Mouse (Mus musculus) embryonic fibroblast, embryonic 13.5 days (primary cell): ENCODE measurements around the gene Erbb4. TPM values are rescaled to one million over a fixed set of nuclear protein-coding genes. Genes with fewer than 3 reads are reported as not detected.
A peak's percentile ranks its signal among the peaks of the same experiment; 100 is the strongest.

ENCODE experiments used
- H3K27ac ChIP-seq: 2 replicates; pipeline ENCODE4 v1.5.1; 2012; ENCODE audit warnings: low read length, control low read depth, inconsistent platforms; ENCODE audit not compliant: insufficient read depth
- H3K4me1 ChIP-seq: 2 replicates; pipeline ENCODE4 v1.6.1; 2011; ENCODE audit warnings: low read length; ENCODE audit not compliant: control insufficient read depth, insufficient read depth
- H3K4me3 ChIP-seq: 2 replicates; pipeline ENCODE4 v1.5.1; 2011; ENCODE audit warnings: mild to moderate bottlenecking, control low read depth, low read length; ENCODE audit not compliant: insufficient read depth
- CTCF ChIP-seq: IDR thresholded peaks from 2 replicates; pipeline ENCODE4 v1.5.1; 2011; ENCODE audit warnings: mild to moderate bottlenecking, control low read depth, low read length, moderate library complexity, borderline replicate concordance; ENCODE audit not compliant: insufficient read depth
- POLR2A ChIP-seq: IDR thresholded peaks from 2 replicates; pipeline ENCODE4 v1.6.1; 2011; ENCODE audit warnings: low read depth, mild to moderate bottlenecking, control low read depth, low read length, moderate library complexity
- polyA plus RNA-seq: library from polyadenylated mRNA; stranded (reverse); fragments of >200 nt; gene quantifications from 2 replicates; pipeline ENCODE4 v1.2.4, GENCODE M21; 2011; ENCODE audit warnings: low read depth; ENCODE audit not compliant: missing spikeins, insufficient read length

Gene Erbb4
- polyA plus RNA-seq, 1 experiment: 0.26 TPM

DNA sequence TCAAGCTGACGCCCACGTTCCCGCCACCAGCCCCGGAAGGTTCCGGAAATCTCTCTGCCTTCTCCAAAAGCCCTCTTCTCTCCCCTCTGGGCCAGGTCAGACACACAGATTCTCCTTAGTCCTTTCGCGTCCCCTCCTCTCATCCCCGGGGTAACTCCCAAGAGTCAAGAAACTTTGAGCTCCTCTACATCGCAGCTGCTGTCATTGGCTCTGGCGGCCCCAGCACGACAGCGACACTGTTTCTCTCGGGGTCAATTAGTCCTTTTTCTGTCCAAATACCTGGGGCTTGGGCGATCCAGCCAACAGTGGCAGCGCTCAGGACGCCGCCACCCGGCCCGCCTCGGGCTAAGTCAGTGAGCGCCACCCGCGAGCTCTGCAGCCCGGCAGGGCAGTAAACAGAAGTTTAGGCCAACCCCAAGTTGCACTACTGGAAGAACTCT is 1.5 kb downstream of the Erbb4 start:
- H3K4me3 ChIP-seq: peak overlapping the region; percentile 42

DNA sequence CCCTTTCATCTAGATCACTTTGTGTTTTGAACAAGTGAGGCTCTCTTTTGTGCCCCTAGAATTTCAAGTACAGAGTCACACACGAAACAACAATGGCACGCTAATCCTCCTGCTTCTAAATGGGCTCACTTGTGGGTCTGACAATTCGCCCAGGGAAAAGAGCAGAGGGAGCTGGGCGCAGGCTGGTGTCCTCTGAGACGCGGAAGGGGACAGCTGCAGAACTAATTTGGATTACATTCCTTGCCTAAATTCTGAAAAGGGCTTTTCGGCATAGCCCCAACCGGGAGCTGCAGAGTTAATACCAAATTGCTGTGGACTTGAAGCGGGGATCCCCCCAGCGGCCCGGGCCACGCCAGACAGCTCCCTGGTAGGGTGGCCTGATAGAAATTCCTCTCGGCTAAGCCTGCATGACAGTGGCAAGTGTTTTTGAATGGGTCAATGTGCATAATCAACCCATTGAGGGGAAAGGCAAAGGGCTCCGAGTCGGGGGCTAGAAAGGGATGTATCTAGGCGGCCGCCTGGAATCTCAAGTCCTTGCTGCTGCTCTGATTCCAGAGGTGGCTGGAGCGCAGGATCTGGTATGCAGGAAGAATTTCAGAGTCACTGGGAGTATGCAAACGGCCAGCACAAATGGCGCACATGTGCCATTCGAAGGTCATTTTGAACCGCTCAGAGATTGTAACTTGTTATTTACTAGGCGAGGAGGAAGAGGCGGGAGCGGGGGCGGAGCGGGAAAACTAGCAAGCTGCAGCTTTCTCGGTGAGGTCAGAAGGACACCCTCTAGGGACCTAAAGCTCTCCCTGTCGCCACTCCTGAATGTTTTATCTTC is 2.2 kb downstream of the Erbb4 start:
- no peak for TF ChIP-seq POLR2A
- no peak for TF ChIP-seq CTCF
- Histone ChIP-seq H3K27ac (no peak overlapping the region), H3K4me3 (peak overlapping the region; percentile 42), H3K4me1 (peaks cover 3% of the 10 kb centered on the region)

More for the DNA sequence above, 1.5 kb downstream of the Erbb4 start:
- H3K4me1 ChIP-seq: peaks cover 3% of the 10 kb centered on the region
- no peak overlapping the region for H3K27ac ChIP-seq
- TF ChIP-seq POLR2A (no peak), CTCF (no peak)

- H3K4me3 ChIP-seq: no peak overlapping the region
These were observed 2.8 kb downstream of the Erbb4 start for GRCm38 (mm10) chr1:69105096-69105492.

DNA sequence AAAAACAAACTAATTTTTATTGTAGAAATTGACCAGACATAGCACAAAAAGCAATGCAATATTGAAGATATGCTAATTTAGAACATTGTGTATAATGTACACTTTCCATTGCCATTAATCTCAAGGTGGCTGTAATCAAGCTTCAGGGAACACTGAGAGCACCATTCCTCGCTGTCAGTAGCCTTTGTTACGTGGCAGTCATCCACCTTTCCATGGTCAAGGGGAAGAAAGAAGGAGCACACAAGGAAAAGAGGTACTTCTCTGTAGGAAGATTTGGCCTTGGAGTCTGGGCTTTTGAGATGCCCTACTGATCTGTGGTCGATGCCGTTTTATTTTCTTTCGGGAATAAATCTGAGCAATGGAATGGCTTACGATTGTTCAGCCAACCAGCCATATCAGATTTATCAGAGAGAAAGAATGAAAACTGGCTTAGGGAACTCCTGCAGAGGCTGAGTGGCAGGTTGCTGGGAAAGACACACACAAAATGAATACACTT is 4.6 kb downstream of the Erbb4 start:
- TF ChIP-seq CTCF: no peak
- TF ChIP-seq POLR2A: no peak
- Histone ChIP-seq H3K4me1 (peaks cover 3% of the 10 kb centered on the region), H3K4me3 (no peak overlapping the region), H3K27ac (no peak overlapping the region)

More at GRCm38 (mm10) chr1:69105096-69105492, 2.8 kb downstream of the Erbb4 start:
- TF ChIP-seq CTCF: no peak
- no peak for TF ChIP-seq POLR2A
- no peak overlapping the region for H3K27ac ChIP-seq
- peaks cover 3% of the 10 kb centered on the region for H3K4me1 ChIP-seq

GRCm38 (mm10) chr1:69101670-69102069 is 6.2 kb downstream of the Erbb4 start:
- H3K4me1 ChIP-seq: no peaks in the 10 kb centered on the region
- H3K4me3 ChIP-seq: no peak overlapping the region
- H3K27ac ChIP-seq: no peak overlapping the region
- TF ChIP-seq CTCF (no peak), POLR2A (no peak)

GRCm38 (mm10) chr1:69093052-69093451 is 14.8 kb downstream of the Erbb4 start:
- TF ChIP-seq CTCF (no peak), POLR2A (no peak)
- H3K27ac ChIP-seq: no peak overlapping the region
- no peak overlapping the region for H3K4me3 ChIP-seq
- H3K4me1 ChIP-seq: no peaks in the 10 kb centered on the region

DNA sequence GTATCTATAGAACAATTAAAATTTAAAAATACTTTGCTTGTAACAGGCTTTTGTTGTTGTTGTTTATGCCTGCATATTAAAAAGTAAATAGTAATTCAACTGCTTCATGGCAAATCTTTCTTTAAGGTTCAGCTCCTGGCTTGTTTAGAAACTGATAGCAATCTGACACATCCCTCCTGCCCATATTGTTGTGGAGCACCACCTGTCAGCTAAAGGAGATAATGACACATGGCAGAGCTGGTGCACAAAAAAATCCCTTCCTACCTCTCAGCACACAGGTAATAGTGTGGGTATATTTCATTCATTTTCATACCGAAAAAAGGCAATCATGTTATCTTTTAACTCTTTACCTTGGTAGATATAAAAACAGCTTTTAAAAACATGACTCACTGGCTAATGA is 18.5 kb downstream of the Erbb4 start:
- Histone ChIP-seq H3K4me3 (no peak overlapping the region), H3K27ac (no peak overlapping the region), H3K4me1 (no peaks in the 10 kb centered on the region)
- TF ChIP-seq CTCF (no peak), POLR2A (no peak)

DNA sequence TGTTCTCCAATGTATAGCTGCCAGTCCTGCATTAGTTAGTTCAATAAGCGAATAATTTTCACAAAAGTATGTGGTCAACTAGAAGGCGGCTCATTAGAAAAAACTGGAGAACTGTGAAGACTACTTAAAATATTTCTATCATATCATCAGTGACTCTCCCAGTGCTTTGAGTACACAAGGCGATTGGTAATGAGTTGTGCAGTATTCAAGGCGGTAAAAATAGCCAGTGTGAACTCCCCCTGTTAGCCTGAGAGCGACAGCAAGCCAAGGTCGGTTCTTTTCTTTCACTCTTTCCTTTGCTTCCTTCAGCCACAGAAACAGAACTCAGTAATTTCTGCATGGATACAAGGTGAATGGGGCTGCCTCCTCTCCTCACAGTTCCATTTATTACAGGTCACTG is 22.1 kb downstream of the Erbb4 start:
- H3K4me1 ChIP-seq: no peaks in the 10 kb centered on the region
- no peak overlapping the region for H3K27ac ChIP-seq
- H3K4me3 ChIP-seq: no peak overlapping the region
- no peak for TF ChIP-seq POLR2A
- no peak for TF ChIP-seq CTCF

DNA sequence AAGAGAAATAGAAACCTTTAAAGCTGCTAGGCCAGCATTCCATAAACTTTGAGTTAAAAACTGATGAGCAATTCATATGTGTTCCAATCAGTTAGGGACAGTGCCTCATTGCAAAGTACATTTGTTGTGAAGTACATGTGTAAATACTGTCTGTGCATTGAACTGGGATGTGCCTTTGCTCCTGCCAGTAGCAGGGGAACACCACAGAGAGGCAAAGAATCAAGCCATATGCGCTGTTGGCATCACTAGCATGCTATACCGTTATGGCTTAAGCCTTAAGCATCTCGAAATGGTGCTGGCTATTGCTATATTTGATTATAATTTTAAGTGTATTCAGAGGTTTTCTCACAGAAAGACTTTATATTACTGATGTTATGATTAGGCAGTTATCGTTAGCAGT is 58.9 kb downstream of the Erbb4 start:
- Histone ChIP-seq H3K4me3 (no peak overlapping the region), H3K27ac (no peak overlapping the region), H3K4me1 (no peaks in the 10 kb centered on the region)
- TF ChIP-seq CTCF (no peak), POLR2A (no peak)
